In genomic region chr1:134639460-134639859, GRCm38 (mm10) we compare ENCODE assay signal across 14 mouse cellular contexts. TPM values are rescaled to one million over a fixed set of nuclear protein-coding genes. Genes with fewer than 3 reads are reported as not detected.
"Had no signal": no experiment of that assay in that cellular context is flagged by ENCODE, and none has a peak within 500 bp of the region (broad histone marks: within the 10 kb centered on the region; RNA-seq: fewer than 3 reads in every experiment).

No protein-coding gene starts in this region.

- H3K4me2 ChIP-seq: limb, embryonic 12.5 days; liver, embryonic 13.5 days; lung, embryonic 15.5 days; midbrain, embryonic 11.5 days; midbrain, embryonic 15.5 days; neural tube, embryonic 12.5 days had no signal

- ATAC-seq: liver, postnatal 0 days; midbrain, embryonic 15.5 days had no signal

- H3K9ac ChIP-seq: limb, embryonic 12.5 days; liver, embryonic 13.5 days; liver, postnatal 0 days; lung, embryonic 15.5 days; midbrain, embryonic 15.5 days; neural tube, embryonic 12.5 days had no signal

- H3K4me1 ChIP-seq: limb, embryonic 12.5 days; liver, embryonic 13.5 days; midbrain, embryonic 15.5 days had no signal

- H3K4me3 ChIP-seq: layer of hippocampus, adult 2 months; limb, embryonic 12.5 days; liver, embryonic 13.5 days; lung, embryonic 15.5 days; megakaryocyte, embryonic 14.5 days; midbrain, embryonic 15.5 days; neural tube, embryonic 12.5 days had no signal

- H3K9me3 ChIP-seq: limb, embryonic 12.5 days; liver, embryonic 13.5 days; lung, embryonic 15.5 days; megakaryocyte, embryonic 14.5 days; midbrain, embryonic 15.5 days; neural tube, embryonic 12.5 days had no signal

- H3K36me3 ChIP-seq: liver, embryonic 13.5 days; lung, embryonic 15.5 days; midbrain, embryonic 15.5 days had no signal

- DNase-seq: kidney, postnatal 4 days; liver; liver, embryonic 13.5 days; liver, postnatal 0 days; lung, postnatal 14 days; thymus, postnatal 4 days had no signal

- H3K27ac ChIP-seq: layer of hippocampus, adult 2 months; limb, embryonic 12.5 days; liver, embryonic 13.5 days; lung, embryonic 15.5 days; macrophage; midbrain, embryonic 15.5 days; neural tube, embryonic 12.5 days had no signal

RNA-seq across cellular contexts. Expression of gene Syt2, which starts 7.0 kb away (rescaled TPM):
- polyA plus RNA-seq: liver, postnatal 0 days; macrophage had no signal
